In genomic region chr2:170255997-170256396, GRCm38 (mm10) we compare ENCODE assay signal across 18 mouse cellular contexts.
"Had no signal": no experiment of that assay in that cellular context is flagged by ENCODE, and none has a peak within 500 bp of the region (broad histone marks: within the 10 kb centered on the region; RNA-seq: fewer than 3 reads in every experiment).

No protein-coding gene starts in this region.

- H3K4me3 ChIP-seq: liver, embryonic 15.5 days; lung, embryonic 15.5 days; midbrain, embryonic 13.5 days; midbrain, embryonic 15.5 days; neural tube, embryonic 12.5 days; stomach, embryonic 15.5 days had no signal

- H3K27ac ChIP-seq: liver, embryonic 15.5 days; lung, embryonic 15.5 days; macrophage; midbrain, embryonic 13.5 days; midbrain, embryonic 15.5 days; neural tube, embryonic 12.5 days; stomach, embryonic 15.5 days; stomach, postnatal 0 days had no signal

- H3K9ac ChIP-seq: liver, embryonic 15.5 days; liver, postnatal 0 days; lung, embryonic 15.5 days; midbrain, embryonic 13.5 days; midbrain, embryonic 15.5 days; neural tube, embryonic 12.5 days; stomach, embryonic 15.5 days had no signal

- DNase-seq: liver, postnatal 0 days; lung, adult 2 months; lung, postnatal 14 days; lung, postnatal 36 days; right cerebral cortex, postnatal 14 days; thymus, adult 2 months; thymus, postnatal 25 days; thymus, postnatal 4 days had no signal

- H3K36me3 ChIP-seq: liver, embryonic 15.5 days; lung, embryonic 15.5 days; midbrain, embryonic 13.5 days; midbrain, embryonic 15.5 days; neural tube, embryonic 12.5 days; stomach, embryonic 15.5 days had no signal

- H3K4me2 ChIP-seq: liver, embryonic 15.5 days; lung, embryonic 15.5 days; midbrain, embryonic 11.5 days; midbrain, embryonic 13.5 days; midbrain, embryonic 15.5 days; neural tube, embryonic 12.5 days; stomach, embryonic 15.5 days had no signal

- H3K9me3 ChIP-seq: liver, embryonic 15.5 days; lung, embryonic 15.5 days; midbrain, embryonic 13.5 days; midbrain, embryonic 15.5 days; neural tube, embryonic 12.5 days; stomach, embryonic 15.5 days had no signal

- H3K27me3 ChIP-seq: liver, embryonic 15.5 days; lung, embryonic 15.5 days; midbrain, embryonic 13.5 days; midbrain, embryonic 15.5 days; neural tube, embryonic 12.5 days; stomach, embryonic 15.5 days had no signal

- ATAC-seq: liver, postnatal 0 days; lung, postnatal 0 days; midbrain, embryonic 13.5 days; midbrain, embryonic 15.5 days had no signal

- H3K4me1 ChIP-seq: midbrain, embryonic 15.5 days; neural tube, embryonic 12.5 days had no signal
